Mouse (Mus musculus): ENCODE data around the gene Snrpb2.

GRCm38 (mm10) chr2:143084852-143085397 is 22.1 kb downstream of the Snrpb2 start:
- TF ChIP-seq EP300 (IDR thresholded peaks at IDR 0.05; ENCODE audit: low read depth) (no peak), CTCF (IDR thresholded peaks at IDR 0.05; ENCODE audit: low read depth) (no peak)

All from liver, embryonic 14.5 days (tissue).